Mouse (Mus musculus) lung, postnatal 10 days (tissue): ENCODE data around the gene Phf14.
A peak's percentile ranks its signal among the peaks of the same experiment; 100 is the strongest.

Experiments
- DNase-seq: peaks from one replicate; pipeline ENCODE4 v3.0.0; 2021

Gene Phf14

DNA sequence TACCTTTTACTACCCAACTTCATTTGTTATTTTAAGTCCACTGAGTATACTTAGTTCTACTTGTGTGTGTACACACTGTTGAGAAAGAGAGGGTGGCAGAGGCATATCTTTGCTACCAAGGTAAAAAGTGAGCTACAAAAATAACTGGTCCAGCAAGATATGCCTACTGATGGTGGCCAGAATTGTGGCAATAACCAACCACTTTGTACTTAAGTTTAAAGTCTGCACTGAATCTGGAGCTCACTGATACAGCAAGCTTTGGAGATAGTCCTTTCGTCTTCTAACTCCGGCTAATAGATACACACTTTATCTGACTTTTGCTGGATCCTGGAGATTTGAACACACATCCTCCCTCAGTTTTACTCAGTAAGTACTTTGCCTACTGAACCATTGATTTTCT, 115.8 kb downstream of the Phf14 start:
- DNase-seq: no peak

DNA sequence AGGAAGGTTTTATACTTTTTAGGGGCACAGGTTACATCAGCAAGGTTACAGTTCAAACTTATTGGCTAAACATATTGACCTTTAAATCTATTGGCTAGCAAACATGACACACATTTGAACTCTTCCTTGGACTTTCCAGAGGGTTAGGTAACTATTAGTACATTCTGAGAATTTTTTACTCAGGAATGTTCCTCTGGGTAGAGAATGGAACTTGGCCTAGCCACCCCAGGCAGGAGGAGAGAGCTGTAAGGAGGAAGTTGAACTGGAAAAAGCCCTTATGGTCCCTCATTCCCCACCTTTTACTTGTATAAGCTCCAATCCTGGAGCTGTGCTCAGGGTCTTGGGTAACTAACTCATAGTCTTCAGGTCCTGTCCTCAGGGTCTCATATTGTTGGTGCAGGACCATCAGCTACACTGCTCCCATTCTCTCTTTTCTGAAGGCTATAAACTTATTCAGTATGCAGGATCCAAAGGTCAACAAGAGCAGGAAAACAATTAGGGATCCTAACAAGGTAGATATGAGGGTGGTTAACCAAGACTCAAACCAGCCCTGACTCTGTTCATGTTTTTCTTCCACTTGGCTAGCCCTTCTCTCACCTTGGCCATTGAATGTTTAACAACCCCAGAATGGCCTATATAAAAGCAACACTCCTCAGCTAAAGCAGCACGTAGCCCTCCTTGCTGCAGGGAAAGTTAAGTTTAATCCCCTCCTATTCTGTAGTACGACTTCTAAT, 119.4 kb downstream of the Phf14 start:
- no peak for DNase-seq

DNA sequence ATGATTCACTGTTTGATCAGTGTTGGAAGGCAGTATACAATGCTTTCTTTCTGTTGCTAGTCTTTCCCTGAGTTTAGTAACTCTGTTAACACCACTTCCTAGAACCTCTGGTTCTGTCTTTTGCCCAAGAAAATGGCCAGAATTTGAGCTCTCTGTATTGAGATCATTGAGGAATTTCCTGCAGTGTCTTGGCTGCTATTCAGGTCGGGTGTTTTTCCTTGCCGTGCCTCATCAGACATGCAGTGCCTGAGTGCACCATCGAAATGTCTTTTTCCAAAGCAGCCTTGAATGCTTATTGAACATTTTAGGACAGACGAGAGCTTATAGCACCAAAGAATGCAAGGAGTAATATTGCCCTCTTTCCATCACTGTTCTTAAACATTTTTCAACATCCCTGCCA, 127.0 kb downstream of the Phf14 start:
- peak; percentile 4 for DNase-seq

- DNase-seq: no peak
Measured at GRCm38 (mm10) chr6:12038268-12038667, 130.7 kb downstream of the Phf14 start.

DNA sequence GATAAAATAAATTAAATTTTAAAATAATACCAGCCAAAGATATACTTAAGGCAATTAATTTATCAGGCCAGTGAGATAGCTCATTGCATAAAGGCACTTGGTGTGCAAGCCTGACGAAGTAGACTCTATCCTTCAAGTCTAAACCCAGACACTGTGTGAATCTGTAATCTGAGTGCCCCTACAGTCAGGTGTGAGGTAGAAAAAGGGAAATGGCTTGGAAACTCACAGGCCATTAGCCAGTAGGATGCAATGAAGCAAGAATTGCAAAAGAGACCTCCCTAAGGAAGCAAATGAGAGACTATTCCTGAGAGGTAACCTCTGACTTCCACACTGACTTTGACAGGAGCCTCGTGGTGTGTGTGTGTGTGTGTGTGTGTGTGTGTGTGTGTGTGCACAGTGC, 145.3 kb downstream of the Phf14 start:
- no peak for DNase-seq

GRCm38 (mm10) chr6:12054149-12054548, 146.5 kb downstream of the Phf14 start:
- DNase-seq: peak; percentile 51

DNA sequence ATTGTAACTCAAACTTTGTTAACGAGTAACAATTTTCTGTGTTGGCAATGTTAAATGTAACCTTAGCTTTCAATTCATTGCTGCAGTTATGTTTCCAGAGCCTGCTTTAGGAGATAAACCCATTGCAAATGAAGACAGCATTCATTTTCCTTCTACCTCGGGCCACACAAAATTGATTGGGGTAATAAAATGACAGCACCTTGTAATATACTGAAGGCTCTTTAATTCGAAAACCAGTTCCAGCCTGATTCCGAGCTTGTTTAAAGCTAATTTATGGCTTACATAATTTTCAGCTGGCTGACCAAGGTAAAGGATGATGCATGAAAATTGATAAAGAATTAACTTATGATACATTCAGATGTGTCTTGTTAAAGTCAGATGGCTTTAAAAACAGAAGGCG, 151.1 kb downstream of the Phf14 start:
- no peak for DNase-seq

DNA sequence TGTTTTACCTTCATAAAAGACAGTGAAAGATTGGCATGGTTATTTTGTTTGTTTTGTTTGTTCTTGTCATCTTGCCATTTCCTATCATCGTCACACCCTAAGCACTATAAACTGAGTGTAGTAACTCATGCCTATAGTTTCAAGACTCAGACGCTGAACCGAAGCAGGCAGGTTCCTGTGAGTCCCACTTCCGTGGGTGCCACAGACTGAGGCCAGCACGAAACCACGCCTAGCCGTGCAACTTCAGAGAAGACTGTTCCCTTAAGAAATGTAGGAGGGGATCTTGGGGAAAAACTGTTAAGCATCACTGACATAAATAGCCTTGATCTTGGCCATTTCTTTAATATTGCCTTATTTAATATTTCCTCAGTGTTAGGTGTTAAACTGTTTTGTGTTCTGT, 152.4 kb downstream of the Phf14 start:
- DNase-seq: no peak

- no peak for DNase-seq
Measured at GRCm38 (mm10) chr6:12060452-12061140, 153.0 kb downstream of the Phf14 start.

DNA sequence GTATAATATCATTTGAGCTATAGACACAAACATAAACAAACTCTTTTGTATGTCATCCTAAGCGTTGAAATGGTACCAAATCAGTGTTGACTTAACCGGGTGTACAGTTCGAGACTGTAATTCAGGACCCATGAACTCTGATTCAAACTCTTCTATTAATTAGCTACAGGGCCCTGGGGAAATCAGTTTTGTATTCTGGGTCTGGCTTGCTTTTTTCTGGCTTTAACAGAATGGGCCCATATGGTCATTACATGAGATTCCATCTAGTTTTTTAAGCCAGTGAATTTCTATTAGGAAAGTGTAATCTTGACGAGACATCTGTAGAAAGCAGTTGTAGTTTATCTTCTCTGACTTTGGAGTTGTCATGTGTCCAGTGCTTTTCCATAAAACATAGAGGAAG, 160.3 kb downstream of the Phf14 start:
- DNase-seq: no peak

DNA sequence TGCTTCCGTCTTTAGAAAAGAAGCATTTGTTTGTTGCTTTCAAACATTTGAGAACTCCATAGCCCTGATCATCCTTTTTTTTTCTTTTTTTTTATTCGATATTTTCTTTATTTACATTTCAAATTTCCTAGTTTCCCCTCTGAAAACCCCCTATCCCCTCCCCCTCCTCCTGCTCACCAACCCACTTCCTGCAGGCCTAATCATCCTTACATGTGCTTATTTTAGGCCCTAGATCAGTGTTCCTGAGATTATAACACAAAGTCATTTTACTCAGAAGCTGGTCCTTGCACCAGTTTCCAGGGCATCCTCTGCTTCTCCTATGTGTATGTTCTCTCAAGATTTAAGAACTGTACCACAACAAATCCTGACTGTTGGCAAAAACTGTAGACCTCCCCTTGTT, 161.7 kb downstream of the Phf14 start:
- DNase-seq: no peak

- no peak for DNase-seq
Measured at GRCm38 (mm10) chr6:12074599-12074998, 167.0 kb downstream of the Phf14 start.

DNA sequence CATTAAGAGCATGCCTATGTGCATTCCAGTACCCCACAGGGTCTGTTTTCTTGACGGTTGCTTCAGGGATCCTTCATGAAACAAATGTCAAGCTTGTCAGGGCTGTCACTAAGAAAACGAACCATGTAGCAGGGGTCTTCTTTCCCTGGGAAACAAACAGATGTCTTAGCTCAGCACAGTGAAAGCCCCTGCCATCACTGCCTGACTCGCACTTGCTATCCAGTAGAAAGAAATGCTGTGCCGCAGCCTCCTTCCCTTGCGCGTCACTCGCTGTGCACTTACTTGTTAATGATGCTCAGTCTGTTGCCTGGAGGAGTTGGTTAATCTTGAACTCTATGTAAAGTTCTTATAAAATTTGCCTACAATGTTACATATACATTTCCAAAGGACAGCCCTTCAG, 169.7 kb downstream of the Phf14 start:
- no peak for DNase-seq

- no peak for DNase-seq
Measured at GRCm38 (mm10) chr6:12077880-12078618, 170.4 kb downstream of the Phf14 start.

DNA sequence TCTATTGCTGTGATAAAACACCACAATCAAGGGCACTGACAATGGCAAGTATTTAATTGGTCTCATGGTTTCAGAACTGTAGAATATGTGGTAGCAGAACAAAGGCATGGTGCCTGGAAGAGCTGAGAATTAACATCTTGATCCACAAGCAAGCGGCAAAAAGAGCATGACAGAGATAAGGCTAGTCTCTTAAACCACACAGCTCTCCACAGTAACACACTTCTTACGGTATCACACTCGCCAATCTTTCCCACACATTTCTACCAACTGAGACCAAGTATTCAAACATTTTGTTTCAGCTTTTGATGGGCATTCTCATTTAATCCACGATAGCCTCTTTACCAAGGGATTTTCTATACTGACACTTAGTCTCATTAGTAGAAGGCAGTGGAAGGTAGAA, 171.7 kb downstream of the Phf14 start:
- no peak for DNase-seq

DNA sequence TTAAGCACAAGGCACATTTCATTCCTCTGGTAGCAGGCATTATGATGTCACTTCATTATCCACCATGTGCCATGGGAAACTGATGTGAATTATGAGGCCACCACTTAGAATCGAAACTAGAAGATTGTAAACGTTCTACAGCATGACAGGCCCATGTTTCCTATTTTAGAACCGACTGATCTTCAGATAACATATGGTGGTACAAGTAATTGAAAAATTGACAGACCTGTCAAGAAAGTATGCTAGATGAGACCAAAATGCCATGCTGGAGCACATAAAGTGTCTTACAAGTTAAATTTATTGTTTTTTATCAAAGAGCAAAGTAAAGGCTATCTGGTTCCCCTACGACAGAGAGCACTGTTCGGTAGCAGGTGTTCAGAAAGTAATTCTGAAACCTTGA, 172.8 kb downstream of the Phf14 start:
- no peak for DNase-seq

DNA sequence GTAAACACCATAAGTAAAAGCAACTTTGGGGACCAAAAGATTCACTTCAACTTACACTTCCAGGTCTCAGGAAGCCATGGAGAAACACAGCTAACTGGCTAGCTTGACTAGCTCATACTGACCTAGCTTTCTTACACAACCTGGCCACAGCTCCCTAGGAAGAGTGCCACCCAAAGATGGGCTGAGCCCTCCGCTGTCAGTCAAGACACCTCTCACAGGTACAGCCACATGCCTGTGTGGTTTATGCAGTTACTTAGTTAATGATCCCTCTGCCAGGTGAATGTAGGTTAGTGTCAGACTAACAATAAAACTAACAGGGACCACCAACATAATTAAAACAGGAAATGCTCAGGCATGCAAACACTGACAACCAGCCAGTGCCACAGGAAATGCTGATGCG, 174.1 kb downstream of the Phf14 start:
- DNase-seq: no peak

- no peak for DNase-seq
Measured at GRCm38 (mm10) chr6:12082125-12082524, 174.5 kb downstream of the Phf14 start.

DNA sequence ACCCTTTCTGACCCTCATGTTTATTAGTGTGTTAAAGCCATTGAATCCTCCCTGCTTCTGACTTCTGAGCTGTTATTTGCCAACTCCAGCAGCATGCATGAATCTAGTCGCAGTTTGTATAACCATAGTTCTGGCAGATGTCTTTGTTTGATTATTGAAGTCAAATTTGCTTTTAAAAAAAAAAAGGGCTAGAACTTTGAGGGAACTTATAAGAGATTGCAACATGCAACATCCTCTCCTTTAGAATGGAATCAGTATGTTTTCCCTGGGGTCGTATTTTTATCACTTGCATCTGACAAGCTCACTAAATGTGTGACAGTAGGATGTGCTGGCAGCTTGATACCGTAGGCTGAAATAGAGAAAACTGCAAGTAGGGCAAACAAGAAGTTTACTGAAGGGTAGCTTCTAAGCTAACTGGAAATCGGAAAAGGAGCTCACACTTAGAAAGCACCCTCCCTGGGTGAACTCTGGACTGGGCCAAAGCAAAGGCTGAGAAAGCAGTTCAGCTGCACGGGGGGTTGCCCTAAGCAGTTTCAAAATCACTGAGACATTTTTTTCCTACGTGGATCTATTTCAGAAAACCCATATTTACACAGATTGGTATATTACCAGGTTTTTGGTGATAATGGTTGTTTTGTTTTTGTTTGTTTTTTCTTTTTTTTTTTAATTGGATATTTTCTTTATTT, 175.1 kb downstream of the Phf14 start:
- DNase-seq: no peak

DNA sequence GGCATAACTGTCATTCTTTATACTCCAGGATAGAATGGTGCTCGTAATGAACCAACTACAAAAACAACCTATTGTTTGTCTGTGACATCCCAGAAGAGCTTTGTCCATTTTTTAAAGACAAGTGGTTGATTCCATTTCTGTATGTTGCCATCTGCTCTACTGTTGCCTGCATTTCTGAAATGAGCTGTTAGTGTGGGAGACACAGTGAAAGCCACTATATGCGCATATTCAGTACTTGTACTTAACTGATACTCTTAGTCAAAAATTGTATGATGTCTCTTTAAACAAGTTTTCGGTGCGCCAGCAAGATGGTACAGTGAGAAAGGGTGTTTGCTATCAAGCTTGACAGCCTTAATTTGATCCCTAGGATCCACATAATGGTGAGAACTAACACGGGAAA, 177.1 kb downstream of the Phf14 start:
- DNase-seq: no peak

DNA sequence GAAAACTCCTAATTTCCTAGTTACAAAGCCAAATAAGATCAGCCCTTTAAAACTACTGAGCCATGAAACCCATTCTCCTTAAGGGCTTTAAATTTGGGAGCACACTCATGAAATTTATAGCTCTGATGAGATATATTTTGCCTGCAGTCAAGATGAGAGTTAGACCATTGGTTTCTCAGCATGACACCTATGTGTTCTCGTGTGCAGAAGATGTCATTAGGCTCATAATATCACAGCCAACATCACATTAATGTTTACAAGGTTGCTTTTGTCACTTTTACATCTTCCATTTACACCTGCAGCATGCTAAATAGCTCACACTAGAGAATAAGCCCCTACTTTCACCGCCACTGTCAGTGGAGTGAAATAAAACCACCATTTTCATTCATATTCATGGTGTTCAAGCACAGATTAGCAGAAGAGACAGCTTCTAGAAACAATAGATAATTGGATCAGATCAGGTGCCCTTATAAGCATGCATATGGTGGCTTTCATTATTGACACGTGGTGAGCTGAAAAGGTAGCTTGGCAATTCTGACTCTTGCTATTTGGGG, 181.9 kb downstream of the Phf14 start:
- DNase-seq: no peak

- DNase-seq: no peak
Measured at GRCm38 (mm10) chr6:12095716-12096115, 188.1 kb downstream of the Phf14 start.

- no peak for DNase-seq
Measured at GRCm38 (mm10) chr6:12097125-12097524, 189.5 kb downstream of the Phf14 start.
